Mouse (Mus musculus) heart, postnatal 0 days (tissue): ENCODE data around the gene Mettl1. TPM values are rescaled to one million over a fixed set of nuclear protein-coding genes. Genes with fewer than 3 reads are reported as not detected.

ENCODE experiments used
- ATAC-seq: fragments of 200-750 bp; cut with Nextera tagmentation; 2 replicates; pipeline ENCODE4 v1.8.0; 2017; ENCODE audit warnings: low read depth, moderate number of reproducible peaks, moderate library complexity; ENCODE audit not compliant: insufficient read depth
- DNase-seq: peaks from one replicate; pipeline ENCODE4 v3.0.0-alpha.2; 2016; ENCODE audit warnings: low spot score
- H3K27ac ChIP-seq: fragments of 300-500 bp; sonication (generic); 2 replicates; pipeline ENCODE4 v1.5.1; 2014; ENCODE audit warnings: low read depth, mild to moderate bottlenecking
- H3K27me3 ChIP-seq: fragments of 300-500 bp; sonication (generic); 2 replicates; pipeline ENCODE4 v1.6.1; 2014; ENCODE audit warnings: low read length, mixed read lengths; ENCODE audit not compliant: control insufficient read depth, insufficient read depth
- H3K36me3 ChIP-seq: fragments of 300-500 bp; sonication (generic); replicated peaks from 2 replicates; pipeline ENCODE4 v1.6.1; 2014; ENCODE audit warnings: low read length, mixed read lengths; ENCODE audit not compliant: control insufficient read depth, insufficient read depth
- H3K4me1 ChIP-seq: fragments of 300-500 bp; sonication (generic); 2 replicates; pipeline ENCODE4 v1.6.1; 2014; ENCODE audit warnings: antibody characterized with exemption; ENCODE audit not compliant: control insufficient read depth, insufficient read depth
- H3K4me2 ChIP-seq: fragments of 300-500 bp; sonication (generic); 2 replicates; pipeline ENCODE4 v1.6.1; 2014; ENCODE audit warnings: low read depth, mild to moderate bottlenecking, low read length, moderate library complexity
- H3K4me3 ChIP-seq: fragments of 300-500 bp; sonication (generic); 2 replicates; pipeline ENCODE4 v1.5.1; 2014; ENCODE audit warnings: low read depth, low read length
- H3K9ac ChIP-seq: fragments of 300-500 bp; sonication (generic); replicated peaks from 2 replicates; pipeline ENCODE4 v1.6.1; 2014; ENCODE audit warnings: low read depth, low read length, mixed read lengths
- H3K9me3 ChIP-seq: fragments of 300-500 bp; sonication (generic); replicated peaks from 2 replicates; pipeline ENCODE4 v1.6.1; 2016; ENCODE audit warnings: low read length; ENCODE audit not compliant: control insufficient read depth
- CTCF ChIP-seq: IDR thresholded peaks from 2 replicates; pipeline ENCODE4 v1.5.1; 2016; ENCODE audit warnings: antibody characterized with exemption, control low read depth, low read depth
- EP300 ChIP-seq: IDR thresholded peaks from 2 replicates; pipeline ENCODE4 v1.6.1; 2016; ENCODE audit warnings: antibody characterized with exemption, low read depth
- WGBS: fragments of 180-500 bp; shearing (Covaris S2); extraction: QIAGEN DNeasy Blood & Tissue Kit; methylation state at CpG from one replicate; pipeline ENCODE4 v1.1.7; 2014; 5-methylcytosine and 5-hydroxymethylcytosine counted together
- polyA plus RNA-seq: library from polyadenylated mRNA; unstranded; fragments of >200 nt; fragmentation: Nextera tagmentation; extraction: Ambion mirVana; gene quantifications from 2 replicates; pipeline ENCODE4 v1.2.1, GENCODE M21; 2015
- total RNA-seq: library from RNA; depleted of rRNA; stranded (reverse); fragments of >200 nt; gene quantifications from 2 replicates; pipeline ENCODE4 v1.2.3, GENCODE M21; 2014; ENCODE audit warnings: low replicate concordance

Mettl1 gene
- total and polyA plus RNA-seq, 2 experiments from 2014 or later: 9.2 to 19.6 TPM

DNA sequence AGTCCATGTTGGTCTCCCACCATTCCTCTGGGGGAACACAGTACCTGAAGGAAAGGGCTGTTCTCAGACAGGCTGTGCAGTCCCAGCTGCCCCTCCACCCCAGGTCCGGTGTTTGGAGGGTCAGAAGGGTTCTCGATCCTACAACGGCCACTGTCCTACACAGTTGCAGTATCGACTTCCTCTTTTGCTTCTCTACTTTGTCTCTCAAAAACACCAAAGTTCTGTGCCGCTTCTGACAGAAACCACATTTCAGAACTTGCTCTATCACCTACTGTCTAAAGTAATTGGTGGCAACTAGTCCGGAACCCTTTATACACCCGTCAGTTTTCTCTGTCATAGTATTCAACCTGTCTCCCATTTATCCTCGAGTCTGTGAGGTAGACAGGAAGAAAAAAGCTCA is 14.2 kb downstream of the Mettl1 start:
- no peaks in the 10 kb centered on the region for H3K9me3 ChIP-seq
- no peaks in the 10 kb centered on the region for H3K36me3 ChIP-seq
- no peak for DNase-seq
- H3K4me3 ChIP-seq: no peak overlapping the region
- no peak for ATAC-seq
- H3K4me1 ChIP-seq: no peaks in the 10 kb centered on the region
- no peak overlapping the region for H3K27ac ChIP-seq
- no peak overlapping the region for H3K4me2 ChIP-seq
- 75% methylated on average over 8 of the region's 8 CpGs for WGBS
- H3K27me3 ChIP-seq: peaks cover 32% of the 10 kb centered on the region
- no peak overlapping the region for H3K9ac ChIP-seq
- no peak for TF ChIP-seq CTCF
- no peak for TF ChIP-seq EP300

GRCm38 (mm10) chr10:127056490-127056889 is 15.3 kb downstream of the Mettl1 start:
- no peak overlapping the region for H3K4me2 ChIP-seq
- 80% methylated on average over 20 of the region's 20 CpGs for WGBS
- no peak overlapping the region for H3K27ac ChIP-seq
- no peaks in the 10 kb centered on the region for H3K4me1 ChIP-seq
- H3K9ac ChIP-seq: no peak overlapping the region
- DNase-seq (no peak), ATAC-seq (no peak)
- peaks cover 24% of the 10 kb centered on the region for H3K27me3 ChIP-seq
- no peak overlapping the region for H3K4me3 ChIP-seq
- H3K36me3 ChIP-seq: no peaks in the 10 kb centered on the region
- no peaks in the 10 kb centered on the region for H3K9me3 ChIP-seq
- TF ChIP-seq EP300 (no peak), CTCF (no peak)

DNA sequence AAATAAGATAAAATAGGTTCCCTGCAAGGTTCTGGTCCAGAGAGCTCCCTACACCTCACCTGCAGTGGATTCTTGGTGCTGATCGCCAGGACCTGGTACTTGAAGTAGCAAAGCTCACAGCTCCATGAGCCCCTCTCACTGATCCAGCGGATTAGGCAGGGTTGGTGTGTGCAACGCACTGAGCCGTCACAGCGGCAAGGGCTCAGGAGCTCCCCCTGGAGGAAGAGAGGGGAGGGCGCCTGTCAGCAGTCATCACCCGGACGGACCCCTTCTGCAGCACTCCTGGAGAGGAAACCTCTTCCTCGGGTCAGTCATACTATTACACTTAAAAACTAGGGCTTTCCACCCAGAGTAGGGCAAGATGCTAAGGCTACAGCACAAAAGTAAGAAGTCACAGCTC is 16.9 kb downstream of the Mettl1 start:
- 2% methylated on average over 9 of the region's 9 CpGs for WGBS
- no peak for ATAC-seq
- Histone ChIP-seq H3K9ac (no peak overlapping the region), H3K27me3 (peaks cover 17% of the 10 kb centered on the region), H3K4me3 (no peak overlapping the region), H3K4me2 (peak overlapping the region; percentile 8; the same call in 1 of the 2 replicates), H3K9me3 (no peaks in the 10 kb centered on the region), H3K27ac (no peak overlapping the region), H3K36me3 (no peaks in the 10 kb centered on the region), H3K4me1 (no peaks in the 10 kb centered on the region)
- DNase-seq: no peak
- TF ChIP-seq CTCF (peak; percentile 84), EP300 (no peak)

DNA sequence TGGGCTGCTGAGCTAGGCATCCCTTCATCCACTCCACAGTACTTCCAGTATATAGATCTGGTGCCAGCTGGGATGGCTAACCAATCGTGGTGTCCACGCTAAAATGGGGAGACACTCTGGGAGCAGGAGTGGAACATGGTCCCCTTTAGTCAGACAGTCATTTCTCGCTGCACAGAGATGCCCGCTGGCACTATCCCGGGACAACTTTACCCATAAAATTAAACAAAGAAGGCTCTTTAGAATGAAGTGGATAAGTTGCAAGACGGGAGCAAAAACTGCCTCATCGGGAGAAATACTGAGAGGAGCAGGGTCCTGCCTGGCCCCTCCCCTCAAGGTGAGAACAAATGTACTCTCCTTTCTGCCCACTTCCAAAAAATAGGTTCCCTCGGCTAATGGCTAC is 17.5 kb downstream of the Mettl1 start:
- Histone ChIP-seq H3K4me2 (peak overlapping the region; percentile 100), H3K9ac (no peak overlapping the region), H3K36me3 (no peaks in the 10 kb centered on the region), H3K27me3 (peaks cover 17% of the 10 kb centered on the region), H3K4me1 (no peaks in the 10 kb centered on the region), H3K27ac (no peak overlapping the region), H3K4me3 (peak overlapping the region; percentile 76), H3K9me3 (no peaks in the 10 kb centered on the region)
- DNase-seq (no peak), ATAC-seq (no peak)
- TF ChIP-seq CTCF (no peak), EP300 (no peak)
- 11% methylated on average over 8 of the region's 8 CpGs for WGBS

GRCm38 (mm10) chr10:127059174-127059967 is 18.2 kb downstream of the Mettl1 start:
- 1% methylated on average over 29 of the region's 92 CpGs for WGBS
- peak overlapping the region; percentile 100 for H3K4me2 ChIP-seq
- TF ChIP-seq EP300 (no peak), CTCF (no peak)
- peak overlapping the region; percentile 76 for H3K4me3 ChIP-seq
- no peaks in the 10 kb centered on the region for H3K9me3 ChIP-seq
- DNase-seq: no peak
- peaks cover 17% of the 10 kb centered on the region for H3K27me3 ChIP-seq
- peak overlapping the region; percentile 59 for H3K9ac ChIP-seq
- peaks cover 2% of the 10 kb centered on the region; the same call in 1 of the 2 replicates for H3K4me1 ChIP-seq
- no peak overlapping the region for H3K27ac ChIP-seq
- no peak for ATAC-seq
- no peaks in the 10 kb centered on the region for H3K36me3 ChIP-seq
